Mouse (Mus musculus): ENCODE results near the gene Micall2. TPM values are rescaled to one million over a fixed set of nuclear protein-coding genes. Genes with fewer than 3 reads are reported as not detected.

The Micall2 gene
- polyA plus RNA-seq (2021; fragmentation: Nextera tagmentation) = 1.5 and 1.9 TPM in 2 replicates
- long read RNA-seq, experiment 1, partial matches to known transcripts = 1 of 1 reads
- long read RNA-seq, experiment 1, other reads (novel, unspliced or antisense) = 0 of 1 reads
- long read RNA-seq, experiment 2 = 0 reads

GRCm38 (mm10) chr5:139735677-139736503, at the start of gene Micall2:
Micall2 (minus strand) TSS chr5:139736336.

GRCm38 (mm10) chr5:139775216-139775926, 39.2 kb upstream of the Micall2 start, which contains the start of gene Ints1:
Ints1 (minus strand) TSS chr5:139775674.

Small RNA genes lying within 50 kb of the gene (microRNA-seq; reads per million reads assigned to microRNA genes)
- gene Mir7037 = 7.5 reads per million, percentile 26 among the genes with 10 or more reads in this experiment

Other genes starting within 250 kb of the Micall2 start
- 0.09 TPM in 1 of 2 replicates, not detected in the other for gene Uncx, start 192.8 kb downstream of the Micall2 start, polyA plus RNA-seq (2021; fragmentation: Nextera tagmentation)
- gene Ints1, start 39.3 kb upstream of the Micall2 start, polyA plus RNA-seq (2021; fragmentation: Nextera tagmentation) = 17.1 and 20.3 TPM in 2 replicates
- 1.0 and 1.6 TPM in 2 replicates for gene Mafk, start 55.2 kb upstream of the Micall2 start, polyA plus RNA-seq (2021; fragmentation: Nextera tagmentation)
- gene Tmem184a, start 83.6 kb upstream of the Micall2 start, polyA plus RNA-seq (2021; fragmentation: Nextera tagmentation) = 0.09 and 1.6 TPM in 2 replicates
- gene Gm26938, start 90.1 kb upstream of the Micall2 start, polyA plus RNA-seq (2021; fragmentation: Nextera tagmentation) = not detected in 2 replicates
- gene Psmg3, start 90.5 kb upstream of the Micall2 start, polyA plus RNA-seq (2021; fragmentation: Nextera tagmentation) = 36.8 and 42.3 TPM in 2 replicates
- gene Elfn1, start 171.6 kb upstream of the Micall2 start, polyA plus RNA-seq (2021; fragmentation: Nextera tagmentation) = 4.3 and 5.0 TPM in 2 replicates